ENCODE assay signal across 29 mouse cellular contexts in the genomic region with DNA sequence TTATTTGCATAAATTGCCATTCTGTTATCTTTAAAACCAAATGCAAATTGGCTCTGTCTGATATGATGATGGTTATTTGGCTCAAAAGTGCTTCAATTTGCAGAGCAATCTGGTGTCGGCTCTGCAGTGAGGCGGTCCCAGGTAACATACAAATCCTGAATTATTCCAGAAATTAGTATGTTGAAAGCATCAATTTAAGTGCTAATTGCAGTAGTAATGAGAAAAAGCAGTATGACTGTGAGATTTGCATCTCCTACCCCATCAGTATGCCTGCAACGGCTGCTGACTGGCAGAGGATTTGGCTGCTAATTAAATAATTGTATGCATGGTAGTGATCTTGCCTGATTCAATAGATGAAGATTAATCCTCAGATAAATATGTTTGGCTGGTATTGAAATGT. TPM values are rescaled to one million over a fixed set of nuclear protein-coding genes. Genes with fewer than 3 reads are reported as not detected.
DNase-seq lines count a peak whose midpoint lies in the region; ATAC-seq and TF ChIP-seq lines count a peak whose summit lies in the region.
"Had no signal": no experiment of that assay in that cellular context is flagged by ENCODE, and none has a peak within 500 bp of the region (broad histone marks: within the 10 kb centered on the region; RNA-seq: fewer than 3 reads in every experiment).

No protein-coding gene starts in this region.

- 56% methylated on average over 3 of the region's 3 CpGs for WGBS in hindbrain, embryonic 16.5 days
- 92% methylated on average over 3 of the region's 3 CpGs for WGBS in hindbrain, embryonic 10.5 days
- 58% methylated on average over 3 of the region's 3 CpGs for WGBS in neural tube, embryonic 14.5 days
- WGBS in forebrain, embryonic 16.5 days: 14% methylated on average over 3 of the region's 3 CpGs
- 86% methylated on average over 3 of the region's 3 CpGs for WGBS in liver, postnatal 0 days (ENCODE audit: insufficient replicate concordance)

- peaks cover 4% of the 10 kb centered on the region; the same call in 1 of the 2 replicates for H3K36me3 ChIP-seq in hindbrain, embryonic 16.5 days (ENCODE audit: control insufficient read depth, insufficient read depth, low read length)
- H3K36me3 ChIP-seq in hindbrain, embryonic 10.5 days: no peaks in the 10 kb centered on the region
- H3K36me3 ChIP-seq in neural tube, embryonic 14.5 days (ENCODE audit: control insufficient read depth, insufficient read depth, low read length): no peaks in the 10 kb centered on the region
- no peaks in the 10 kb centered on the region for H3K36me3 ChIP-seq in forebrain, embryonic 16.5 days (ENCODE audit: control insufficient read depth, insufficient read depth)
- 0 out of 2 replicates have a peak, but pooled peaks cover 4% of the 10 kb centered on the region for H3K36me3 ChIP-seq in liver, postnatal 0 days (replicated peaks; ENCODE audit: insufficient read depth, low read length)
- H3K36me3 ChIP-seq: stomach, embryonic 15.5 days had no signal

- ATAC-seq in hindbrain, embryonic 16.5 days: peak; percentile 48; the same call in 1 of the 2 replicates
- 0 out of 2 replicates have a peak, but pooled peaks have one; percentile 41 for ATAC-seq in neural tube, embryonic 14.5 days (ENCODE audit: low read depth)
- ATAC-seq in forebrain, embryonic 16.5 days: peak; percentile 94
- ATAC-seq in liver, postnatal 0 days: no peak
- ATAC-seq: CD4-positive, CD25-positive, alpha-beta regulatory T cell, adult 4 months had no signal

- no peak for DNase-seq in hindbrain, embryonic 10.5 days (ENCODE audit: low spot score)
- no peak for DNase-seq in neural tube, embryonic 10.5 days (ENCODE audit: extremely low spot score, low spot score)
- no peak for DNase-seq in liver, postnatal 0 days
- no peak for DNase-seq in cerebellum, adult 11-12 months
- DNase-seq: adrenal gland, postnatal 25 days; cerebellum, adult 9-10 months; cerebellum, postnatal 36 days; gastrocnemius, adult 2 months; gastrocnemius, postnatal 36 days; heart, adult 18-20 months; heart, postnatal 4 days; kidney, adult 11 months; kidney, postnatal 25 days; lung, postnatal 36 days; right cerebral cortex, postnatal 25 days had no signal

- H3K9me3 ChIP-seq in hindbrain, embryonic 16.5 days (ENCODE audit: control insufficient read depth, low read length): no peaks in the 10 kb centered on the region
- no peaks in the 10 kb centered on the region for H3K9me3 ChIP-seq in hindbrain, embryonic 10.5 days
- H3K9me3 ChIP-seq in neural tube, embryonic 14.5 days (ENCODE audit: control insufficient read depth, low read length): no peaks in the 10 kb centered on the region
- H3K9me3 ChIP-seq in forebrain, embryonic 16.5 days (ENCODE audit: control insufficient read depth, low read length): no peaks in the 10 kb centered on the region
- H3K9me3 ChIP-seq in liver, postnatal 0 days (ENCODE audit: low read length): no peaks in the 10 kb centered on the region
- H3K9me3 ChIP-seq: heart, embryonic 12.5 days; kidney, embryonic 15.5 days; limb, embryonic 13.5 days; stomach, embryonic 15.5 days had no signal

- H3K27ac ChIP-seq in hindbrain, embryonic 16.5 days (ENCODE audit: low read depth, low read length): no peak overlapping the region
- H3K27ac ChIP-seq in hindbrain, embryonic 10.5 days: no peak overlapping the region
- no peak overlapping the region for H3K27ac ChIP-seq in neural tube, embryonic 14.5 days (ENCODE audit: low read depth, low read length)
- peak overlapping the region; percentile 33; the same call in 1 of the 2 replicates for H3K27ac ChIP-seq in forebrain, embryonic 16.5 days (ENCODE audit: low read length)
- no peak overlapping the region for H3K27ac ChIP-seq in liver, postnatal 0 days (ENCODE audit: low read depth)
- H3K27ac ChIP-seq: gastrocnemius, adult 2 months; kidney, embryonic 15.5 days; layer of hippocampus, adult 2 months; left cerebral cortex, adult 2 months; limb, embryonic 13.5 days; stomach, embryonic 15.5 days had no signal

- TF ChIP-seq CTCF in liver, postnatal 0 days (IDR thresholded peaks at IDR 0.05; ENCODE audit: low read depth): no peak

- H3K4me2 ChIP-seq in hindbrain, embryonic 16.5 days (ENCODE audit: low read length): no peak overlapping the region
- H3K4me2 ChIP-seq in neural tube, embryonic 14.5 days (ENCODE audit: low read depth, low read length): no peak overlapping the region
- no peak overlapping the region for H3K4me2 ChIP-seq in forebrain, embryonic 16.5 days (ENCODE audit: low read length)
- H3K4me2 ChIP-seq in liver, postnatal 0 days (ENCODE audit: low read depth, low read length): no peak overlapping the region
- H3K4me2 ChIP-seq: heart, embryonic 12.5 days; kidney, embryonic 15.5 days; limb, embryonic 13.5 days; liver, embryonic 11.5 days; stomach, embryonic 15.5 days had no signal

- no peaks in the 10 kb centered on the region for H3K4me1 ChIP-seq in hindbrain, embryonic 16.5 days (ENCODE audit: control insufficient read depth, insufficient read depth, low read depth, low read length)
- no peaks in the 10 kb centered on the region for H3K4me1 ChIP-seq in hindbrain, embryonic 10.5 days (replicated peaks)
- H3K4me1 ChIP-seq in neural tube, embryonic 14.5 days (ENCODE audit: control insufficient read depth, insufficient read depth, low read length): no peaks in the 10 kb centered on the region
- H3K4me1 ChIP-seq in forebrain, embryonic 16.5 days (replicated peaks; ENCODE audit: control insufficient read depth, insufficient read depth, low read length): peaks cover 3% of the 10 kb centered on the region
- no peaks in the 10 kb centered on the region for H3K4me1 ChIP-seq in liver, postnatal 0 days (ENCODE audit: insufficient read depth)
- H3K4me1 ChIP-seq: heart, embryonic 12.5 days; kidney, embryonic 15.5 days; limb, embryonic 13.5 days; stomach, embryonic 15.5 days had no signal

- no peak for TF ChIP-seq EP300 in liver, postnatal 0 days (IDR thresholded peaks at IDR 0.05; ENCODE audit: low read depth)

- no peaks in the 10 kb centered on the region for H3K27me3 ChIP-seq in hindbrain, embryonic 16.5 days (replicated peaks; ENCODE audit: control insufficient read depth, insufficient read depth, low read length)
- H3K27me3 ChIP-seq in hindbrain, embryonic 10.5 days (ENCODE audit: insufficient read depth, poor library complexity, severe bottlenecking): no peaks in the 10 kb centered on the region
- no peaks in the 10 kb centered on the region for H3K27me3 ChIP-seq in neural tube, embryonic 14.5 days (ENCODE audit: control insufficient read depth, insufficient read depth, low read length)
- H3K27me3 ChIP-seq in forebrain, embryonic 16.5 days (replicated peaks; ENCODE audit: control insufficient read depth, insufficient read depth, low read length): no peaks in the 10 kb centered on the region
- H3K27me3 ChIP-seq in liver, postnatal 0 days (ENCODE audit: insufficient read depth, low read length): no peaks in the 10 kb centered on the region
- H3K27me3 ChIP-seq: heart, embryonic 12.5 days; kidney, embryonic 15.5 days; limb, embryonic 13.5 days; stomach, embryonic 15.5 days had no signal

- no peak overlapping the region for H3K4me3 ChIP-seq in hindbrain, embryonic 16.5 days (ENCODE audit: low read length)
- no peak overlapping the region for H3K4me3 ChIP-seq in hindbrain, embryonic 10.5 days
- H3K4me3 ChIP-seq in neural tube, embryonic 14.5 days (ENCODE audit: low read depth, low read length): no peak overlapping the region
- no peak overlapping the region for H3K4me3 ChIP-seq in forebrain, embryonic 16.5 days (replicated peaks; ENCODE audit: low read length)
- H3K4me3 ChIP-seq in liver, postnatal 0 days (ENCODE audit: low read depth, low read length): no peak overlapping the region
- H3K4me3 ChIP-seq: gastrocnemius, adult 2 months; heart, embryonic 12.5 days; kidney, embryonic 15.5 days; layer of hippocampus, adult 2 months; left cerebral cortex, adult 2 months; limb, embryonic 13.5 days; stomach, embryonic 15.5 days had no signal

- H3K9ac ChIP-seq in hindbrain, embryonic 16.5 days (ENCODE audit: low read depth, low read length): no peak overlapping the region
- H3K9ac ChIP-seq in neural tube, embryonic 14.5 days (replicated peaks; ENCODE audit: low read depth, low read length): no peak overlapping the region
- H3K9ac ChIP-seq in forebrain, embryonic 16.5 days (replicated peaks; ENCODE audit: low read depth, low read length): no peak overlapping the region
- no peak overlapping the region for H3K9ac ChIP-seq in liver, postnatal 0 days (replicated peaks)
- H3K9ac ChIP-seq: heart, embryonic 12.5 days; kidney, embryonic 15.5 days; limb, embryonic 13.5 days; stomach, embryonic 15.5 days had no signal

RNA-seq across cellular contexts. Expression of a gene that starts 51.2 kb away (rescaled TPM):
- polyA plus RNA-seq in hindbrain, embryonic 16.5 days (2015; fragmentation: Nextera tagmentation; extraction: Ambion mirVana): 0.05 and 0.17 TPM in 2 replicates
- polyA plus RNA-seq in hindbrain, embryonic 10.5 days (2016; fragmentation: Nextera tagmentation; extraction: Ambion mirVana): 0.82 and 0.90 TPM in 2 replicates
- 1.8 and 2.0 TPM in 2 replicates for polyA plus RNA-seq in neural tube, embryonic 14.5 days (2014; fragmentation: Nextera tagmentation; extraction: Ambion mirVana)
- 0.26 and 2.3 TPM in 2 replicates for polyA plus RNA-seq in forebrain, embryonic 16.5 days (2015; fragmentation: Nextera tagmentation; extraction: Ambion mirVana)
- not detected in 2 replicates for polyA plus RNA-seq in liver, postnatal 0 days (2015; fragmentation: Nextera tagmentation; extraction: Ambion mirVana)
- polyA plus RNA-seq: CD4-positive, CD25-positive, alpha-beta regulatory T cell, adult 4 months; heart, embryonic 12.5 days; heart, postnatal 0 days; liver, embryonic 16.5 days; lung, embryonic 16.5 days had no signal
